Mouse (Mus musculus) intestine, embryonic 16.5 days (tissue): ENCODE results near the gene Rgs17. TPM values are rescaled to one million over a fixed set of nuclear protein-coding genes. Genes with fewer than 3 reads are reported as not detected.

Source experiments
- ATAC-seq: fragments of 200-750 bp; cut with Nextera tagmentation; 2 replicates; pipeline ENCODE4 v1.8.0; 2017; ENCODE audit warnings: moderate TSS enrichment, moderate library complexity
- H3K27ac ChIP-seq: fragments of 300-500 bp; sonication (generic); 2 replicates; pipeline ENCODE4 v1.5.1; 2014; ENCODE audit warnings: mild to moderate bottlenecking, low read length
- H3K27me3 ChIP-seq: fragments of 300-500 bp; sonication (generic); replicated peaks from 2 replicates; pipeline ENCODE4 v1.6.1; 2014; ENCODE audit warnings: low read length, control low read depth, mixed read lengths; ENCODE audit not compliant: control insufficient read depth, insufficient read depth
- H3K36me3 ChIP-seq: fragments of 300-500 bp; sonication (generic); 2 replicates; pipeline ENCODE4 v1.6.1; 2014; ENCODE audit warnings: low read length, control low read depth; ENCODE audit not compliant: control insufficient read depth, insufficient read depth
- H3K4me1 ChIP-seq: fragments of 300-500 bp; sonication (generic); 2 replicates; pipeline ENCODE4 v1.6.1; 2014; ENCODE audit warnings: low read length, control low read depth, mixed read lengths; ENCODE audit not compliant: control insufficient read depth, insufficient read depth
- H3K4me2 ChIP-seq: fragments of 300-500 bp; sonication (generic); 2 replicates; pipeline ENCODE4 v1.6.1; 2014; ENCODE audit warnings: low read depth, low read length, control low read depth
- H3K4me3 ChIP-seq: fragments of 300-500 bp; sonication (generic); 2 replicates; pipeline ENCODE4 v1.5.1; 2014; ENCODE audit warnings: mild to moderate bottlenecking, low read length
- H3K9ac ChIP-seq: fragments of 300-500 bp; sonication (generic); 2 replicates; pipeline ENCODE4 v1.6.1; 2014; ENCODE audit warnings: low read depth, low read length
- H3K9me3 ChIP-seq: fragments of 300-500 bp; sonication (generic); 2 replicates; pipeline ENCODE4 v1.6.1; 2016; ENCODE audit warnings: low read length, control low read depth; ENCODE audit not compliant: control insufficient read depth
- WGBS: fragments of 180-500 bp; shearing (Covaris S2); extraction: QIAGEN DNeasy Blood & Tissue Kit; methylation state at CpG from one replicate; pipeline ENCODE4 v1.1.7; 2014; 5-methylcytosine and 5-hydroxymethylcytosine counted together
- polyA plus RNA-seq: library from polyadenylated mRNA; unstranded; fragments of >200 nt; fragmentation: Nextera tagmentation; extraction: Ambion mirVana; gene quantifications from 2 replicates; pipeline ENCODE4 v1.2.1, GENCODE M21; 2015

The Rgs17 gene
- polyA plus RNA-seq, 1 experiment from 2014 or later: 1.6 TPM

DNA sequence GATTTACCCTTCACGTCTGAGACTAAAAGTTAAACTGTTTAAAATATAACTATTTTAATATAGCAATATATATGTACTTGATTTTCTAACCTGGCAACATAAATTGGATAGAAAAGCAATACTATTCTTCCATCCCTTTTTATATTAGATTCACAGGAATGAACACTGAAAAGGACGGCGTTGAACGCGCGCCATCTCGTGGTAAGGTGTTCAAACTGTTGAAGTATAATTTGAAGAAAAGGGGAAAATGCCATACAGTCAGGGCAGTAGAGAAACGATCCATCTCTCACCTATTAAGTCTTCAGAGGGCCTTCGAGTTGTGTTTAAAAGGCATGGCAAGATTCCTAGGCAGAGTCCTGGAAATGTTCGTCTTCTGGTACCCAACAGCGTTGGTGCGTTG is 131.5 kb downstream of the Rgs17 start:
- Histone ChIP-seq H3K4me2 (no peak overlapping the region), H3K27ac (no peak overlapping the region), H3K9me3 (no peaks in the 10 kb centered on the region), H3K27me3 (no peaks in the 10 kb centered on the region), H3K4me3 (no peak overlapping the region), H3K4me1 (no peaks in the 10 kb centered on the region), H3K9ac (no peak overlapping the region), H3K36me3 (no peaks in the 10 kb centered on the region)
- ATAC-seq: no peak
- WGBS: 22% methylated on average over 12 of the region's 12 CpGs

DNA sequence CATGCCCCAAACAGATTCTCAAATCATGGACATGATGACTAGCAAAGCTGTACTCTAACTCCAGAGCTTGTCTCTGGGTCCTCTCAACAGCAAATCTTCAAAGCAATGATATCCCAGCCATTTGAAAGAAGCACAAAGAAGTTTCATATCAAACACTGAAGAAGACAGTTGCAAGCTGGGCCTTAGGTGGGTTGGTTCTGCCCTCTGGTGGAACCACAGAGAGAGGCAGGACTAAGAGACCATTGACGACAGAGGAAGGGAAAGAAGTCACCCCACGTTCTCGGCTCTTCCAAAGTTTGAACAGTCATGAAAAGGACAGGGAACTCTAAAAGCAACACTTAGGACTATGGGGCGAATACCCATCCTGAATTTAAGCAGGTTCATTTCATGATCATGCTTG is 135.3 kb downstream of the Rgs17 start:
- Histone ChIP-seq H3K27ac (no peak overlapping the region), H3K27me3 (no peaks in the 10 kb centered on the region), H3K36me3 (no peaks in the 10 kb centered on the region), H3K4me2 (no peak overlapping the region), H3K9ac (no peak overlapping the region), H3K4me3 (no peak overlapping the region), H3K9me3 (no peaks in the 10 kb centered on the region), H3K4me1 (no peaks in the 10 kb centered on the region)
- WGBS: 22% methylated on average over 4 of the region's 4 CpGs
- no peak for ATAC-seq

Other genes with a start within 250 kb of the Rgs17 start
- gene Fbxo5, start 116.8 kb downstream of the Rgs17 start, polyA plus RNA-seq: 41.6 and 47.9 TPM in 2 replicates
- gene Mtrf1l, start 98.5 kb downstream of the Rgs17 start, polyA plus RNA-seq: 11.9 and 12.5 TPM in 2 replicates